Mouse (Mus musculus) liver, embryonic 11.5 days (tissue): ENCODE results near the gene Gpr157. TPM values are rescaled to one million over a fixed set of nuclear protein-coding genes. Genes with fewer than 3 reads are reported as not detected.

Source experiments
- microRNA counts: library from miRNA; unstranded; fragments of <30 nt; microRNA quantifications from one replicate; lab custom pipeline; 2015
- microRNA-seq: library from miRNA; unstranded; fragments of <30 nt; microRNA quantifications from one replicate; pipeline ENCODE4, GENCODE M21; 2017; ENCODE audit warnings: borderline number of aligned reads
- polyA plus RNA-seq: library from polyadenylated mRNA; unstranded; fragments of >200 nt; fragmentation: Nextera tagmentation; extraction: Ambion mirVana; gene quantifications from 2 replicates; pipeline ENCODE4 v1.2.1, GENCODE M21; 2014

The Gpr157 gene
- polyA plus RNA-seq, 1 experiment from 2014 or later = 0.29 TPM

MicroRNA genes within 50 kb of the gene (microRNA counts, 519-probe panel; counts per million panel counts)
- not detected for microRNA mmu-miR-34a (lab: Ali Mortazavi, UCI)

Small RNAs within 50 kb of the gene (microRNA-seq; reads per million reads assigned to microRNA genes)
- gene Mir34a = 139 reads per million, percentile 52 among the genes with 10 or more reads in this experiment

Other genes with a start within 250 kb of the Gpr157 start
- 2.9 and 3.1 TPM in 2 replicates for gene Spsb1, start 132.3 kb upstream of the Gpr157 start, polyA plus RNA-seq
- 9.4 and 9.8 TPM in 2 replicates for gene H6pd, start 78.3 kb upstream of the Gpr157 start, polyA plus RNA-seq
- 0.14 and 0.48 TPM in 2 replicates for gene Slc2a5, start 31.9 kb downstream of the Gpr157 start, polyA plus RNA-seq
- not detected in 2 replicates for gene Slc2a7, start 61.6 kb downstream of the Gpr157 start, polyA plus RNA-seq
- not detected in 2 replicates for gene Car6, start 114.0 kb downstream of the Gpr157 start, polyA plus RNA-seq
- gene Eno1, start 149.4 kb downstream of the Gpr157 start, polyA plus RNA-seq = 2,392 and 2,590 TPM in 2 replicates
- gene Rere, start 194.3 kb downstream of the Gpr157 start, polyA plus RNA-seq = 22.6 and 23.3 TPM in 2 replicates